Mouse (Mus musculus): Measurements from ENCODE around the gene Gstm1. TPM values are rescaled to one million over a fixed set of nuclear protein-coding genes. Genes with fewer than 3 reads are reported as not detected.

The Gstm1 gene
- 161 and 189 TPM in 2 replicates for polyA plus RNA-seq (2015; fragmentation: Nextera tagmentation; extraction: Ambion mirVana)

DNA sequence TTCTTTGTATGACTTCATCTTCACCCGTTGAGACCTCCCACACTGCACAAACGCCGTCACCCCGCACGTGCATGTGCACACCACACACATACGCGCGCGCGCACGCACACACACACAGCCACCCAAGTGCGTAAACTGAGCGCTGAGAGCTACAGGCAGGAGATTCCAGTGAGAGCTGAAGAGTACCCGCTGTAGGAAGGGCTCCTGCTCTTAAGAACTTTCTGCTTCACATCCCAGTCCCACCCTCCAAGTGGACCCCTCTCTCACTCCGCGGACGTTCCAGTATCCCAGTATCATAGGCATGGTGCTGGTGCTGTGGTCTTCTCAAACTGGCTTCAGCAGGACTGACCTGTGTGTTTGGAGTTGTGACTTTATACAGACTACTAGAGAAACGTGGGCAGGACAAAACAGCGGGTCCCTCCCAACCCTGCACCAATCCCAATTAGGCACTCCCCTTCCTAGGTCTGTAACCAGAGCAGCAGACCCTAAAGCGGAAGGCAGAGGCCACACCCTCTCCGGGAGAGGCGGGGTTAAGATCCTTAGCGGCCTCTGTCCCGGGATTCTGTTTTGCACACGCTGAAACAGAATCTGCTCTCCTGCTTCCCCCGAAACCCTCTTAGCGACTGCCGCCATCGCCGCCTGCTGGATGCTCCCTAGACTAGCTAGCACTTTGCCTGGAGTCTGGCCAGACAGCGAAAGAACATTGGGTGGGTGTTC is at the start of gene Gstm1:
Gene Gstm1, minus strand, starts transcription at position 501 of the 717 bp plus-strand sequence.
- H3K4me3 ChIP-seq (replicated peaks): peak within 1 kb of the TSS; percentile 45
- peak; percentile 91 for ATAC-seq (ENCODE audit: low FRiP score)
- peak within 1 kb of the TSS; percentile 92 for H3K4me2 ChIP-seq
- WGBS: under 1% methylated on average over 31 of the region's 31 CpGs
- no peaks in the 10 kb centered on the region for H3K27me3 ChIP-seq (replicated peaks)
- no peaks in the 10 kb centered on the region for H3K9me3 ChIP-seq (replicated peaks)
- H3K9ac ChIP-seq (replicated peaks): peak within 1 kb of the TSS; percentile 51
- peaks cover 38% of the 10 kb centered on the region for H3K4me1 ChIP-seq
- H3K27ac ChIP-seq (replicated peaks): peak within 1 kb of the TSS; percentile 87
- H3K36me3 ChIP-seq: no peaks in the 10 kb centered on the region

DNA sequence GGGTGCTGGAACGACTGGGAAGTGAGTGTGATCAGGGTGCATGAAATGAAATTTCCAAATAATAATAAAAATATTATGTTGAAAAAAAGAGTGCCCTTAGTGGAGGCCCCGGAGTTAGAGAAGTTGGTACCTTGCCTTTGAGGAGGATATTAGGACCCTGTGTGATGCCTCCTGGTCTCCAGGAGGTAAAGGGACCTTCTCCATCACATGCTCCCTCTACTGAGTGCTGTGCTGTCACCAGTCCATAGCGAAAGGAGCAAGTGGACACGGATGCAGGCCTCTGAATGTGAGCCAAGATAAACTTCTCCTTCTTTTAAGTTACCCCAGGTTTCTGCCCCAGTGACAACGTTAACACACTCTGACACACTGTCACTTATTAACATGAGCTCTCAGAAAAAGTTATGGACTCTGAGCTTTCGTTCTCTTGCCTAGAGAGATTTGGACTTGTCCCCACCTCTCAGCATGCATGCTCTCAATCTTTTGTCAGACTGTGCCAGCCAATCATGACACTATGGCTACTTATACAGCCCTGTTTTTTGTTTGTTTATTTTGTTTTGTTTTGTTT is 49.7 kb upstream of the Gstm1 start:
- no peak for ATAC-seq (ENCODE audit: low FRiP score)
- no peak overlapping the region for H3K4me2 ChIP-seq
- H3K36me3 ChIP-seq: peaks cover 4% of the 10 kb centered on the region; the same call in 1 of the 2 replicates
- H3K9ac ChIP-seq (replicated peaks): no peak overlapping the region
- H3K9me3 ChIP-seq (replicated peaks): no peaks in the 10 kb centered on the region
- no peak overlapping the region for H3K4me3 ChIP-seq (replicated peaks)
- WGBS: 73% methylated on average over 6 of the region's 6 CpGs
- no peak overlapping the region for H3K27ac ChIP-seq (replicated peaks)
- no peaks in the 10 kb centered on the region for H3K4me1 ChIP-seq
- no peaks in the 10 kb centered on the region for H3K27me3 ChIP-seq (replicated peaks)

DNA sequence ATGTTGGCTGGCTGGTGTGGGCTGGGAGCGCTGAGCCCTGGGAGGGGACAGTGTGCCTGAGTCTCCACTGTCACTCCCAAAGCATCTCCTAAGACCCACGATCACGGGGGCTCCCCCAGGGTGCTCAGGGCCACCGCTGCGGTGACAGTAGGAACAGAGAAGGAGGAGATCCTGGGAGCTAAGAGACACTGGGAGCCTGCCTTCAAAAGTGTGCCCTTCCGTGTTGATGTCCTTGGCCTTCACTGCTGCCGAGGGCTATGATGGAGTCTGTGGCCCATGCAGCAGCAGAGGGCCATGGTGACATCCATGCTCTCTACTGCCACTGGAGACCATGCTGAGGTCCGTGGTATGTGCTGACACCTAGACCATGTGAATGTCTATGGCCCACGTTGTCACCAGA is 47.8 kb upstream of the Gstm1 start:
- Histone ChIP-seq H3K4me1 (no peaks in the 10 kb centered on the region), H3K4me3 (replicated peaks) (no peak overlapping the region), H3K27ac (replicated peaks) (no peak overlapping the region), H3K36me3 (no peaks in the 10 kb centered on the region), H3K9ac (replicated peaks) (no peak overlapping the region), H3K4me2 (no peak overlapping the region), H3K9me3 (replicated peaks) (no peaks in the 10 kb centered on the region), H3K27me3 (replicated peaks) (no peaks in the 10 kb centered on the region)
- WGBS: 83% methylated on average over 9 of the region's 9 CpGs
- no peak for ATAC-seq (ENCODE audit: low FRiP score)

- no peaks in the 10 kb centered on the region for H3K27me3 ChIP-seq (replicated peaks)
- H3K9me3 ChIP-seq (replicated peaks): no peaks in the 10 kb centered on the region
- 76% methylated on average over 4 of the region's 4 CpGs for WGBS
- H3K4me3 ChIP-seq (replicated peaks): no peak overlapping the region
- no peak overlapping the region for H3K27ac ChIP-seq (replicated peaks)
- ATAC-seq (ENCODE audit: low FRiP score): no peak
- H3K36me3 ChIP-seq: no peaks in the 10 kb centered on the region
- no peak overlapping the region for H3K9ac ChIP-seq (replicated peaks)
- H3K4me1 ChIP-seq: no peaks in the 10 kb centered on the region
- H3K4me2 ChIP-seq: no peak overlapping the region
These were observed 46.9 kb upstream of the Gstm1 start for GRCm38 (mm10) chr3:108064672-108065071.

DNA sequence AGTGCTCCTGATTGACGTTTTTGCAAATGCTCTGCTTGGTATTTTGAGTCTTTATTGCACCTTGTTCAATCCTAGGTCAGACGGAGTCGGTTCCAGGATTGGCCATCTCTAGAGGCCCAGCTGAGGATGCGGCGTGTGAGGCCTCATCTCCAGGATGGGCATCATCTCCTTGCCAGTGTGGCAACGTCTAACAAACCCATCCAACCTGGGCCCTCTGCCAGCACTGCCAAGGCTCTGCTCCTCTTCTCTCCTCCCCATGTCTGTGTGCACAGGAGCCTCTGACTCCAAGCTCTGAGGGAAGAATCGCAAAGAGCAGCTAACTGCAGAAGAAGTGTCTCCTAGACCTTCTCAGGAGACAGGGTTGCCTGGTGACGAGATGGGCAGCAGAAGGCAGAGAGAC is 44.9 kb upstream of the Gstm1 start:
- Histone ChIP-seq H3K4me3 (replicated peaks) (no peak overlapping the region), H3K27ac (replicated peaks) (no peak overlapping the region), H3K27me3 (replicated peaks) (no peaks in the 10 kb centered on the region), H3K9me3 (replicated peaks) (no peaks in the 10 kb centered on the region), H3K9ac (replicated peaks) (no peak overlapping the region), H3K4me1 (no peaks in the 10 kb centered on the region), H3K36me3 (no peaks in the 10 kb centered on the region), H3K4me2 (no peak overlapping the region)
- WGBS: 79% methylated on average over 8 of the region's 8 CpGs
- no peak for ATAC-seq (ENCODE audit: low FRiP score)

DNA sequence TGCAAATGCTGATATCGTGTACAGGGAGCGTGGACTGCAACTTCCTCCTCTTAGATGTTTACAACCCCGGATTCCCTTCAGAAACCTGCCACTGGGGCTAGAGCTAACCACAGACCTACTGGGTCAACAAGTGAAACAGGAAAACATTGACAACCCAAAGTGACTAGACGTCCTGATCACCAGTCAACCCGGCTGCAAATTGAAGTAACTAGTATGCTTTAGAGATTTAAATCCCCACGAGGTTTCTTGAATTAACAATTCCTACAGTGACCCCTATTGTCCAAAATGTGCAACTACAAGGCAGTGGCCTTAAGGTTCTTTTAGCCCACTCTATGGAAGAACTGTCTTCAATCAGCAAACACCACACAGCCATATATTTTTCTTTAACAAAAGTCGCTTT is 43.6 kb upstream of the Gstm1 start:
- Histone ChIP-seq H3K4me1 (no peaks in the 10 kb centered on the region), H3K27ac (replicated peaks) (no peak overlapping the region), H3K36me3 (no peaks in the 10 kb centered on the region), H3K9me3 (replicated peaks) (no peaks in the 10 kb centered on the region), H3K27me3 (replicated peaks) (no peaks in the 10 kb centered on the region), H3K9ac (replicated peaks) (no peak overlapping the region), H3K4me2 (no peak overlapping the region), H3K4me3 (replicated peaks) (no peak overlapping the region)
- no peak; the same call in 1 of the 2 replicates for ATAC-seq (ENCODE audit: low FRiP score)
- WGBS: 22% methylated on average over 7 of the region's 7 CpGs

DNA sequence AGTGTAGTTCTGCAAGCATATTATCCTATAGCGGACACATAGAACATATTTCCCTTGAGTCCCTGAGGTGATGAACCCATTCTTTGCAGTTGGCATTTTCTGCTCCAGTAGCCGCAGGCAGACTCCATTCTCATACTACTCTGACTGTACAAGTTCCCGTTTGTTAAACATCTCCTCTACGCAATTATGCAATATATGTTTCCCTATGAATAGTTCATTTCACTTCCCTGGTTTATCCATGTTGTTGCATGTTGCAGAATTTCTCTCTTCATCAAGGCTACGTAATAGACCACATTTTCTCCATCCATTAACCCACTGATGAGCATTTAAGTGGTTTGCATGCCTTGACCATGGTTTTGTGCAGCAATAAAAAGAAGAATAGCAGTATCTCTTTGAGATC is 32.7 kb upstream of the Gstm1 start:
- no peak overlapping the region for H3K27ac ChIP-seq (replicated peaks)
- no peaks in the 10 kb centered on the region for H3K36me3 ChIP-seq
- H3K4me1 ChIP-seq: no peaks in the 10 kb centered on the region
- 88% methylated on average over 5 of the region's 5 CpGs for WGBS
- H3K27me3 ChIP-seq (replicated peaks): no peaks in the 10 kb centered on the region
- no peaks in the 10 kb centered on the region for H3K9me3 ChIP-seq (replicated peaks)
- H3K9ac ChIP-seq (replicated peaks): no peak overlapping the region
- no peak overlapping the region for H3K4me2 ChIP-seq
- ATAC-seq (ENCODE audit: low FRiP score): no peak
- H3K4me3 ChIP-seq (replicated peaks): no peak overlapping the region

DNA sequence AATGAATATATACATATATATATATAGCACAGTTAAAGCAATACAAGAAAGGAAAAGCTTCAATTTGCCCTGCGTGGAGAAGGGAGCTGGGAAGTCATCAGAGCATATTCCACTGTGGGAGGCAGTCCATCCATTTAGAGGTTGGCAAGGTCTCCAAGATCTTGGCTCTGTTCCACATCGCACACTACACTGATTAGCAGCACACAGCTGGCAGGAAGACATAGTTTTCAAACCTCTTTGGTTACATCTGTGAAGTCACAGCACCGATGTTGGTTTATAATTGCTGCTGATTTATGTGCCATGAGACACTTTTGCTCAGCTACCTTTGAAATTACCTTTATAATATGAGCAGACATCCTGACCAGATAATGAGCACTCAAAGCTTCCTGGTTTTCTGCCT is 30.5 kb upstream of the Gstm1 start:
- Histone ChIP-seq H3K4me1 (peaks cover 14% of the 10 kb centered on the region), H3K9me3 (replicated peaks) (no peaks in the 10 kb centered on the region), H3K27me3 (replicated peaks) (no peaks in the 10 kb centered on the region), H3K27ac (replicated peaks) (no peak overlapping the region), H3K9ac (replicated peaks) (no peak overlapping the region), H3K36me3 (no peaks in the 10 kb centered on the region), H3K4me3 (replicated peaks) (no peak overlapping the region), H3K4me2 (no peak overlapping the region)
- ATAC-seq (ENCODE audit: low FRiP score): no peak
- 59% methylated on average over 3 of the region's 3 CpGs for WGBS

DNA sequence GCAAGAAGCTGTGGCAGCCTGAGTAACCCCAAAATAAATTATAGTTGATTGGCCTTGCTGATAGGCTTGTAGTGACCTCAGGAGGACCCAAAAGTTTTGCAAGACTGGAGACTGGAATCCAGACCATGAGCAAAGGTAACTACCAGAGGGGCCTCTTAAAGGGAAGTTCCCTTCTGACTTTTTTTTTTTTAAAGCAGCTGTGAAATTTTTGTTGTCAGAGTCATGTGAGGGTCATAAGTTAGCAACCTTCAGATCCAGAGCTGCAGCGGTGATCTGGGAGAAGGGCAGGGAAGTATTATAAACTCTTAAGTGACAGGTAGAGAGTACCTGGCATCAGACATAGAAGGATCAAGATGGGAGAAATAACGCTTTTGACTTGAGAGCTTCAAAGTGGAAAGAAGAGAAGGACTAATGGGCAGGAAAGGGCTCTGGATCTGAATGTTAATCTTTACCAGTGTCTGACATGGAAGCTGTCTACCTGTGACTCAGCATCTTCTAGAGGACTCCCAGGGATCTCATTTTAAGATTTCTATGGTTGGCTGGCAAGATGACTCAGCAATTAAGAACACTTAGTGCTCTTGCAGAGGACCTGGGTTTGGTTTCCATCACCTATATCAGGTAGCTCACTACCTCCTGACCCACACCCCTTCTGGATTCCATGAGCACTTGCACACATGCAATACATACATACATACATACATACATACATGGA is 29.3 kb upstream of the Gstm1 start:
- ATAC-seq (ENCODE audit: low FRiP score): no peak
- no peak overlapping the region for H3K27ac ChIP-seq (replicated peaks)
- 83% methylated on average over 2 of the region's 2 CpGs for WGBS
- no peaks in the 10 kb centered on the region for H3K36me3 ChIP-seq
- no peaks in the 10 kb centered on the region for H3K9me3 ChIP-seq (replicated peaks)
- H3K9ac ChIP-seq (replicated peaks): no peak overlapping the region
- H3K4me2 ChIP-seq: no peak overlapping the region
- peaks cover 14% of the 10 kb centered on the region for H3K4me1 ChIP-seq
- H3K27me3 ChIP-seq (replicated peaks): no peaks in the 10 kb centered on the region
- no peak overlapping the region for H3K4me3 ChIP-seq (replicated peaks)

DNA sequence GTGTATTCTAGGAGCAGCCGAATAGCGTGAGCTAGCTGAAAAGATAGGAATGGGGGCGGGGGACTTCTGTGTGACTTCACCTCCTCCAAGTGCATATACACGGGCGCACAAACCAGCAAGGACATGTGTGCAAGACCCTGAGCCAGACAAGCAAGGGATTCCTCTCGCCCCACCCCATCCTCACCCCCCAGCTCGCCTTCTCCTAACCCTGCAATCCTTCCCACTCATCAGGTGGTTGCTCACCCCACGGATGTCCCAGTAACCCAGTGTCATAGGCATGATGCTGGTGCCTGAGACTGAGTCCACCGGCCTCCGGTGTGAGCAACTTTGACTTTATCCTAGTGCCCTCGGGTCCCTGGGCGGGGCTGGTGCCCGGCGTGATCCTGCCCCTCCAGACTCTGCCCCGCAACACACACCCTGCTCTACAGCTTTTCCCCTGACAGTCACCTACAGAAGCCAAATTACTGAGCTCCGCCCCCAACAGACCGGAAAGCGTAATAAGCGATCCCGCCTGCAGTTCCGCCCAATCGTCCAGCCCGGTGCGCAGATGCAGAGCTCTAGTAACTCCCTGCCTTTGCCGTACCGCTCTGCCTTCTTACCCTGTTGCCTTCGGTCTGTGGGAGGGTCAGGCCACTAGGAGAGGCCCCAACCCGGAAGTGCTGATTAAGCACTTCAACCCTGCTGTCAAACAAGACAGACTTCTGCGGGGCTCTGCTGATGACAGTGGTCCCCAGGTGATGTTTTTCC is 26.8 kb upstream of the Gstm1 start, which contains the start of gene Gstm4:
Gene Gstm4, minus strand, starts transcription at position 501 of the 747 bp plus-strand sequence.
- Histone ChIP-seq H3K36me3 (no peaks in the 10 kb centered on the region), H3K4me3 (replicated peaks) (peak within 1 kb of the TSS; percentile 59), H3K9ac (replicated peaks) (peak within 1 kb of the TSS; percentile 68), H3K27ac (replicated peaks) (peak within 1 kb of the TSS; percentile 58), H3K27me3 (replicated peaks) (no peaks in the 10 kb centered on the region), H3K9me3 (replicated peaks) (no peaks in the 10 kb centered on the region), H3K4me2 (peak within 1 kb of the TSS; percentile 92), H3K4me1 (peaks cover 14% of the 10 kb centered on the region)
- ATAC-seq (ENCODE audit: low FRiP score): peak; percentile 93
- 8% methylated on average over 29 of the region's 29 CpGs for WGBS

GRCm38 (mm10) chr3:108033156-108033555 is 15.4 kb upstream of the Gstm1 start:
- Histone ChIP-seq H3K27ac (replicated peaks) (no peak overlapping the region), H3K9ac (replicated peaks) (no peak overlapping the region), H3K27me3 (replicated peaks) (no peaks in the 10 kb centered on the region), H3K9me3 (replicated peaks) (no peaks in the 10 kb centered on the region), H3K4me1 (no peaks in the 10 kb centered on the region), H3K4me2 (no peak overlapping the region), H3K36me3 (no peaks in the 10 kb centered on the region), H3K4me3 (replicated peaks) (no peak overlapping the region)
- 74% methylated on average over 5 of the region's 5 CpGs for WGBS
- no peak for ATAC-seq (ENCODE audit: low FRiP score)
